Mouse (Mus musculus): ENCODE data around the gene Slc1a2. TPM values are rescaled to one million over a fixed set of nuclear protein-coding genes. Genes with fewer than 3 reads are reported as not detected.
A peak's percentile ranks its signal among the peaks of the same experiment; 100 is the strongest.

Slc1a2 gene
- polyA plus RNA-seq, 1 experiment from 2014 or later = 0.47 TPM

DNA sequence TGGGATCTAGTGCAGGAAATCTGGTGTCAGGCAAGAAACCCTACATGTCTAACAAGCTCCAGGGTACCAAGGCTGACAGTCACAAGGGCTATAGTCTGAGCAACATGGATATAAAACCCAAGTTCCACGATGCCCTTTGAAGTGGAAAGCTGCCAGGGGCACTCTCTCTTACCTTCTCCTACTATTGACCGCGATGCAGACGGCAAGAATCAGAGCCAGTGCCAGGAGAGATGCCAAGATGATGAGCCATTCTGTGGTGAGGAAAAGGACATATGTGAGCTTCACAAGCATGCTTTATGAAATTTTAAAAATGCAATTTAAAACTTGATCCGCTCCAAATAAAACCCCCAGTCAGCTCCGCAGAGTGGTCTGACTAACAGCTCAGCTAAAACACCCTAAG, 163.6 kb downstream of the Slc1a2 start:
- ATAC-seq (ENCODE audit: insufficient number of reproducible peaks, low FRiP score) = no peak
- Histone ChIP-seq H3K4me2 (no peak overlapping the region), H3K9ac (no peak overlapping the region), H3K4me3 (no peak overlapping the region), H3K4me1 (replicated peaks) (no peaks in the 10 kb centered on the region), H3K27ac (ENCODE audit: poor library complexity, severe bottlenecking) (no peak overlapping the region), H3K27me3 (replicated peaks) (no peaks in the 10 kb centered on the region), H3K36me3 (peaks cover 56% of the 10 kb centered on the region), H3K9me3 (replicated peaks) (no peaks in the 10 kb centered on the region)
- WGBS = 90% methylated on average over 6 of the region's 6 CpGs

DNA sequence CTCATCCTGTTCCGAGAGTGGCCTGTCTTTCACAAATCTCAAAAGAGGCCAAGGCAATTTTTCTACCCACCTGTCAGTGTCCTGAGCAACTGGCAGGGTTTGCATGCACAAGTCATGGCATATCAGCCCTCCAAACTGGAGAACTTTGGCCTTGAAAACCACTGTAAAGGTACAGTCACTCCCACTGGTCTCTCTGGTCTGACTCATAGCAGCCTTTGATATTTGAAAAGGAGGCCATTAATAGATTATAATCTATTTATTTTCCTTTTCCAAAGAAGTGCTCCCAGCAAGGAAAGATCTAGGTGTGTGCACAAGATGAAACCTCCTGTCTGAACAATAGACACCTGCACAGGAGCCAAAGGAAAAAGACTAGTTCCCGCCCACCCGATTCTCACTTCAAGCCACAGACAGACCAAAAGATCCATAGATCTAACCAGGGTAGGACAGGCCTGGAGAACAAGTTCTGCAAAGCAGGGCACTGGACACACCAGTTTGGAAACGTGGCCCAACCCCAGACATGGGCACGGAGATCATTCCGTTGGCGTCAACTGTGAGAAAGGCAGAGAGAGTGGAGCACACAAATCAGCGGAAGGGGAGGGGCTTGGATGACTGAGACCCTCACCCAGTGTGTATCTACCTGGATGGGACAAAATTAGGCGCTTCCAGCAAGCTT, 167.6 kb downstream of the Slc1a2 start:
- H3K4me1 ChIP-seq (replicated peaks) = no peaks in the 10 kb centered on the region
- WGBS = 90% methylated on average over 9 of the region's 9 CpGs
- H3K9me3 ChIP-seq (replicated peaks) = no peaks in the 10 kb centered on the region
- no peaks in the 10 kb centered on the region for H3K27me3 ChIP-seq (replicated peaks)
- H3K4me2 ChIP-seq = no peak overlapping the region
- peaks cover 40% of the 10 kb centered on the region for H3K36me3 ChIP-seq
- ATAC-seq (ENCODE audit: insufficient number of reproducible peaks, low FRiP score) = no peak
- H3K27ac ChIP-seq (ENCODE audit: poor library complexity, severe bottlenecking) = no peak overlapping the region
- H3K4me3 ChIP-seq = no peak overlapping the region
- no peak overlapping the region for H3K9ac ChIP-seq

DNA sequence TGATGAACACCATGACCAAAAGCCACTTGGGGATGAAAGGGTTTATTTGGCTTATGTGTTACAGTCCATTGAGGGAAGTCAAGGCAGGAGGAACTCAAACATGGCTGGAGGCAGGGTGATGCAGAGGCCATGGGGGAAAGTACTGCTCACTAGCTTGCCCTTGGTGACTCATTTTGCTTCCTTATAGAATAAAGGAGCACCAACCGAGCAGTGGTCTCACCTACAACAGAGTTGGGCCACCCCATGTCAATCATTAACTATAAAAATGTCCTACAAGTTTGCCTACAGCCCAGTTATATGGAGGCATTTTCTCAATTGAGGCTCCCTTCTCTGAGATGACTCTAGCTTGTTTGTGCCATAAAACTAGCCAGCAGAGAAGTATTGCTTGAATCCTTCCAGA, 169.4 kb downstream of the Slc1a2 start:
- no peak for ATAC-seq (ENCODE audit: insufficient number of reproducible peaks, low FRiP score)
- Histone ChIP-seq H3K27me3 (replicated peaks) (no peaks in the 10 kb centered on the region), H3K36me3 (peaks cover 34% of the 10 kb centered on the region), H3K9me3 (replicated peaks) (no peaks in the 10 kb centered on the region), H3K27ac (ENCODE audit: poor library complexity, severe bottlenecking) (no peak overlapping the region), H3K4me2 (no peak overlapping the region), H3K9ac (no peak overlapping the region), H3K4me3 (no peak overlapping the region), H3K4me1 (replicated peaks) (no peaks in the 10 kb centered on the region)
- WGBS = 79% methylated on average over 1 of the region's 1 CpGs

DNA sequence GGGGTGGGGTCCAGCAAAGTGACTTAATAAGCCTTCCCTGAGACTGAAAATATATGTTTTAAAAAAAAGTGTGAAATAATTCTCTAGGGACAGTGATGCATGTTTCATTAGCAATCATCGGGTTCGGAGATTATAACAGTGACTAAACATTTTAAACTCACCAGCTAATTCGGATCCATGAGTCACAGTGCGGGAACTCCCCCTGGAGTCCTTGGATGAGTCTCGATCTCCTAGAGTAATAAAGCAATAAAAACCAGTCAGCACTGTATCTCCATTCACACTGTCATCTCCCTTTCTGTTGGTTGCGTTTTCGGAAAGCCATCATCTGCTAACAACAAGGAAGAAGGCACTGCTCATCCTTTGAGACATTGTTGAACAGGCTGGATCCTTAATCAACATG, 169.9 kb downstream of the Slc1a2 start:
- Histone ChIP-seq H3K27ac (ENCODE audit: poor library complexity, severe bottlenecking) (no peak overlapping the region), H3K4me2 (no peak overlapping the region), H3K9me3 (replicated peaks) (no peaks in the 10 kb centered on the region), H3K9ac (no peak overlapping the region), H3K27me3 (replicated peaks) (no peaks in the 10 kb centered on the region), H3K4me3 (no peak overlapping the region), H3K4me1 (replicated peaks) (no peaks in the 10 kb centered on the region), H3K36me3 (peaks cover 30% of the 10 kb centered on the region)
- 93% methylated on average over 7 of the region's 7 CpGs for WGBS
- no peak for ATAC-seq (ENCODE audit: insufficient number of reproducible peaks, low FRiP score)

DNA sequence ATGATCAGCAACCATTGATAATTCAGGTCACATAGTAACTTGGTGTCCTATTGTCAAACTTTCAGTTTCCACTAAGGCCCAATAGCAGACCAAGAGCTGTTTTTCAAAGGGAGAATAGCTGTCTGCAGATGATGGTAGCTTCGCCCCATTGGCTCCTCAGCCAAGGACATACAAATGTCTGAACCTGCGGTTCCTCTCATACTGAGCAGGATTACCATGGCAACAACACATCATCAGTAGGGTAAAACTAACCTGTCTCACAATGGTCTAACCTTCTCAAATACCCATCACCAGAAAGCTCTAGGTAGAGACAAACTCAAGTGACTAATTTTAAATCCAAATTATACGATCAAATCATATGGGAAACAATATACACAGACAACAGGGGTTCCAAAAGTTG, 170.7 kb downstream of the Slc1a2 start:
- Histone ChIP-seq H3K36me3 (peaks cover 22% of the 10 kb centered on the region), H3K4me2 (no peak overlapping the region), H3K9ac (no peak overlapping the region), H3K27me3 (replicated peaks) (no peaks in the 10 kb centered on the region), H3K4me3 (no peak overlapping the region), H3K4me1 (replicated peaks) (no peaks in the 10 kb centered on the region), H3K27ac (ENCODE audit: poor library complexity, severe bottlenecking) (no peak overlapping the region), H3K9me3 (replicated peaks) (no peaks in the 10 kb centered on the region)
- ATAC-seq (ENCODE audit: insufficient number of reproducible peaks, low FRiP score) = peak; percentile 85
- WGBS = 85% methylated on average over 3 of the region's 3 CpGs

DNA sequence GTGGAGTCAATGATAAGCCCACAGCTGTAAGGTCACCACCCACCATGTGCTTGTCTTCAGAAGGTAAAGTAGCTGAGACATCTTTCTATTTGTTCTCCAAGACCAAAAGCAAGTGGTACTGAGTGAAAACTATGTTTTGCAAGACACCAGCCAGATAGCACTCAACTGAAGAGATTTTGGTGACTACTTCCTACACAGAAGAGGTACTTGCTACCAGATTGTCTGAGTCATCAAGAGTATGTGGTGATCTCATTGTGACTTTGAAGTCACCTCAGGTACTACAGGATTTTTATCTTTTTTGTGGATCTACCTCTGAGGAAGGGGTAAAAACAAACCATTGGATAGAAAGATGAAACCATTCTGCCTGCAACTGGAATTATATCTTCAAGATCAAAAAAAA, 173.1 kb downstream of the Slc1a2 start:
- ATAC-seq (ENCODE audit: insufficient number of reproducible peaks, low FRiP score) = no peak
- no peaks in the 10 kb centered on the region for H3K4me1 ChIP-seq (replicated peaks)
- H3K27me3 ChIP-seq (replicated peaks) = no peaks in the 10 kb centered on the region
- no peak overlapping the region for H3K4me2 ChIP-seq
- no peaks in the 10 kb centered on the region for H3K9me3 ChIP-seq (replicated peaks)
- H3K4me3 ChIP-seq = no peak overlapping the region
- H3K36me3 ChIP-seq = peaks cover 13% of the 10 kb centered on the region
- H3K27ac ChIP-seq (ENCODE audit: poor library complexity, severe bottlenecking) = no peak overlapping the region
- H3K9ac ChIP-seq = no peak overlapping the region

DNA sequence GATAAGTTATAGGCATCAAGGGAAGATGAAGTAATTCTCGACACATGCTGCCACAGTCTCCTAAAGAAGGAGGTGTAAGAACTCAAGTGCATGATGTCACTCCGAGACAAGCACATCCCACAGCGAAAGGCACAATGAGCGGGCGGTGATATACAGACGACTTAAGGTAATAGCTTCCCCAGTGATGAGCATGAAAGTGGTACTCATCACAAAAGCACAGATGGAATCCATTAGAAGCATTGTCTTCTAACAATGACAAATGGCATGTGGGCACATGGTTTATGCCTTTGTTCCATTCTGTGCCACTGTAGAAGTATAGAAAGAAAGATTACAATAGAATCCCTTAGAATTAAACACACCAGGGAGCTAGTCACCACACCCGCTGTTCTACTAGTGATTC, 179.7 kb downstream of the Slc1a2 start:
- no peak for ATAC-seq (ENCODE audit: insufficient number of reproducible peaks, low FRiP score)
- Histone ChIP-seq H3K27me3 (replicated peaks) (no peaks in the 10 kb centered on the region), H3K36me3 (peaks cover 14% of the 10 kb centered on the region), H3K9me3 (replicated peaks) (no peaks in the 10 kb centered on the region), H3K4me1 (replicated peaks) (no peaks in the 10 kb centered on the region), H3K4me2 (no peak overlapping the region), H3K4me3 (no peak overlapping the region), H3K27ac (ENCODE audit: poor library complexity, severe bottlenecking) (no peak overlapping the region), H3K9ac (no peak overlapping the region)
- 92% methylated on average over 7 of the region's 7 CpGs for WGBS

Other genes with a start within 250 kb of the Slc1a2 start
- 4.3 TPM in 2 replicates for gene Fjx1, start 206.2 kb upstream of the Slc1a2 start, polyA plus RNA-seq (2016; fragmentation: Nextera tagmentation; extraction: Ambion mirVana)
- gene Pamr1, start 108.6 kb upstream of the Slc1a2 start, polyA plus RNA-seq (2016; fragmentation: Nextera tagmentation; extraction: Ambion mirVana) = 1.0 and 1.1 TPM in 2 replicates
- gene Cd44, start 243.0 kb downstream of the Slc1a2 start, polyA plus RNA-seq (2016; fragmentation: Nextera tagmentation; extraction: Ambion mirVana) = 29.9 and 30.2 TPM in 2 replicates

All from heart, embryonic 12.5 days (tissue).